Mouse (Mus musculus): ENCODE measurements around the gene Fads2. TPM values are rescaled to one million over a fixed set of nuclear protein-coding genes. Genes with fewer than 3 reads are reported as not detected.

Gene Fads2
- total and polyA plus RNA-seq, 2 experiments: 284 to 618 TPM

- 82% methylated on average over 2 of the region's 2 CpGs for WGBS
- H3K27ac ChIP-seq (replicated peaks; ENCODE audit: insufficient read depth, low read depth, low read length): no peak overlapping the region
- no peak for TF ChIP-seq POLR2A (IDR thresholded peaks at IDR 0.05; ENCODE audit: extremely low read depth, insufficient read depth, low read length)
- no peak for TF ChIP-seq CTCF (IDR thresholded peaks at IDR 0.05; ENCODE audit: low read depth, low read length)
- H3K36me3 ChIP-seq (ENCODE audit: control insufficient read depth, insufficient read depth, low read length): no peaks in the 10 kb centered on the region
- no peaks in the 10 kb centered on the region for H3K79me2 ChIP-seq (ENCODE audit: control insufficient read depth, insufficient read depth, low read length)
- peaks cover 6% of the 10 kb centered on the region for H3K4me1 ChIP-seq (ENCODE audit: control insufficient read depth, insufficient read depth, low read length)
- no peak overlapping the region for H3K4me3 ChIP-seq (ENCODE audit: insufficient read depth, low read depth, low read length)
- no peak overlapping the region for H3K9ac ChIP-seq (ENCODE audit: low read depth, low read length)
- DNase-seq (ENCODE audit: extremely low read depth, low read depth, low spot score): no peak
- H3K27me3 ChIP-seq (ENCODE audit: control insufficient read depth, insufficient read depth, low read length): no peaks in the 10 kb centered on the region
Measured at GRCm38 (mm10) chr19:10029746-10030145, 71.8 kb downstream of the Fads2 start.

GRCm38 (mm10) chr19:10025169-10025875, 76.2 kb downstream of the Fads2 start:
- WGBS: under 1% methylated on average over 8 of the region's 8 CpGs
- Histone ChIP-seq H3K27ac (replicated peaks; ENCODE audit: insufficient read depth, low read depth, low read length) (peak overlapping the region; percentile 28), H3K36me3 (ENCODE audit: control insufficient read depth, insufficient read depth, low read length) (no peaks in the 10 kb centered on the region)

GRCm38 (mm10) chr19:10023304-10023758, 78.2 kb downstream of the Fads2 start:
- H3K36me3 ChIP-seq (ENCODE audit: control insufficient read depth, insufficient read depth, low read length): no peaks in the 10 kb centered on the region
- DNase-seq (ENCODE audit: extremely low read depth, low read depth, low spot score): no peak
- no peak for TF ChIP-seq POLR2A (IDR thresholded peaks at IDR 0.05; ENCODE audit: extremely low read depth, insufficient read depth, low read length)
- 0 out of 2 replicates have a peak, but pooled peaks have one; percentile 4 for TF ChIP-seq CTCF (IDR thresholded peaks at IDR 0.05; ENCODE audit: low read depth, low read length)
- H3K4me3 ChIP-seq (ENCODE audit: insufficient read depth, low read depth, low read length): no peak overlapping the region
- peak overlapping the region; percentile 70 for H3K27ac ChIP-seq (replicated peaks; ENCODE audit: insufficient read depth, low read depth, low read length)
- peaks cover 10% of the 10 kb centered on the region for H3K4me1 ChIP-seq (ENCODE audit: control insufficient read depth, insufficient read depth, low read length)
- H3K9ac ChIP-seq (ENCODE audit: low read depth, low read length): no peak overlapping the region
- WGBS: 68% methylated on average over 9 of the region's 9 CpGs
- no peaks in the 10 kb centered on the region for H3K79me2 ChIP-seq (ENCODE audit: control insufficient read depth, insufficient read depth, low read length)
- H3K27me3 ChIP-seq (ENCODE audit: control insufficient read depth, insufficient read depth, low read length): no peaks in the 10 kb centered on the region

More at GRCm38 (mm10) chr19:10025169-10025875, 76.2 kb downstream of the Fads2 start:
- Histone ChIP-seq H3K4me1 (ENCODE audit: control insufficient read depth, insufficient read depth, low read length) (peaks cover 10% of the 10 kb centered on the region), H3K4me3 (ENCODE audit: insufficient read depth, low read depth, low read length) (no peak overlapping the region), H3K27me3 (ENCODE audit: control insufficient read depth, insufficient read depth, low read length) (no peaks in the 10 kb centered on the region), H3K79me2 (ENCODE audit: control insufficient read depth, insufficient read depth, low read length) (no peaks in the 10 kb centered on the region), H3K9ac (ENCODE audit: low read depth, low read length) (0 out of 2 replicates have a peak overlapping the region, but pooled peaks have one; percentile 4)
- TF ChIP-seq CTCF (IDR thresholded peaks at IDR 0.05; ENCODE audit: low read depth, low read length) (no peak), POLR2A (IDR thresholded peaks at IDR 0.05; ENCODE audit: extremely low read depth, insufficient read depth, low read length) (no peak)
- peak; percentile 78 for DNase-seq (ENCODE audit: extremely low read depth, low read depth, low spot score)

GRCm38 (mm10) chr19:10022414-10023303, 78.9 kb downstream of the Fads2 start:
- no peak for DNase-seq (ENCODE audit: extremely low read depth, low read depth, low spot score)
- Histone ChIP-seq H3K4me3 (ENCODE audit: insufficient read depth, low read depth, low read length) (no peak overlapping the region), H3K79me2 (ENCODE audit: control insufficient read depth, insufficient read depth, low read length) (no peaks in the 10 kb centered on the region), H3K27me3 (ENCODE audit: control insufficient read depth, insufficient read depth, low read length) (no peaks in the 10 kb centered on the region), H3K27ac (replicated peaks; ENCODE audit: insufficient read depth, low read depth, low read length) (peak overlapping the region; percentile 70), H3K9ac (ENCODE audit: low read depth, low read length) (no peak overlapping the region; the same call in 1 of the 2 replicates), H3K4me1 (ENCODE audit: control insufficient read depth, insufficient read depth, low read length) (peaks cover 11% of the 10 kb centered on the region), H3K36me3 (ENCODE audit: control insufficient read depth, insufficient read depth, low read length) (no peaks in the 10 kb centered on the region)
- 70% methylated on average over 5 of the region's 5 CpGs for whole genome bisulfite sequencing
- no peak for TF ChIP-seq POLR2A (IDR thresholded peaks at IDR 0.05; ENCODE audit: extremely low read depth, insufficient read depth, low read length)
- peak; percentile 47 for TF ChIP-seq CTCF (IDR thresholded peaks at IDR 0.05; ENCODE audit: low read depth, low read length)

- H3K27ac ChIP-seq (replicated peaks; ENCODE audit: insufficient read depth, low read depth, low read length): peak overlapping the region; percentile 12; the same call in 1 of the 2 replicates
- 73% methylated on average over 2 of the region's 2 CpGs for WGBS
- peaks cover 11% of the 10 kb centered on the region for H3K4me1 ChIP-seq (ENCODE audit: control insufficient read depth, insufficient read depth, low read length)
Measured at GRCm38 (mm10) chr19:10021981-10022380, 79.6 kb downstream of the Fads2 start.

More at GRCm38 (mm10) chr19:10021981-10022380, 79.6 kb downstream of the Fads2 start:
- H3K36me3 ChIP-seq (ENCODE audit: control insufficient read depth, insufficient read depth, low read length): no peaks in the 10 kb centered on the region
- no peaks in the 10 kb centered on the region for H3K79me2 ChIP-seq (ENCODE audit: control insufficient read depth, insufficient read depth, low read length)
- TF ChIP-seq POLR2A (IDR thresholded peaks at IDR 0.05; ENCODE audit: extremely low read depth, insufficient read depth, low read length) (no peak), CTCF (IDR thresholded peaks at IDR 0.05; ENCODE audit: low read depth, low read length) (no peak)
- H3K4me3 ChIP-seq (ENCODE audit: insufficient read depth, low read depth, low read length): no peak overlapping the region
- DNase-seq (ENCODE audit: extremely low read depth, low read depth, low spot score): no peak
- H3K9ac ChIP-seq (ENCODE audit: low read depth, low read length): no peak overlapping the region
- no peaks in the 10 kb centered on the region for H3K27me3 ChIP-seq (ENCODE audit: control insufficient read depth, insufficient read depth, low read length)
